In genomic region chr16:10821387-10821786, GRCm38 (mm10) we compare ENCODE assay signal across 21 mouse cellular contexts. TPM values are rescaled to one million over a fixed set of nuclear protein-coding genes. Genes with fewer than 3 reads are reported as not detected.
A peak's percentile ranks its signal among the peaks of the same experiment; 100 is the strongest.
DNase-seq lines count a peak whose midpoint lies in the region; ATAC-seq and TF ChIP-seq lines count a peak whose summit lies in the region.
"Had no signal": no experiment of that assay in that cellular context is flagged by ENCODE, and none has a peak within 500 bp of the region (broad histone marks: within the 10 kb centered on the region; RNA-seq: fewer than 3 reads in every experiment).

No protein-coding gene starts in this region.

- no peaks in the 10 kb centered on the region for H3K36me3 ChIP-seq in heart, embryonic 16.5 days (ENCODE audit: control insufficient read depth, insufficient read depth)
- H3K36me3 ChIP-seq in limb, embryonic 11.5 days (ENCODE audit: control insufficient read depth, insufficient read depth, low read length), result no peaks in the 10 kb centered on the region
- no peaks in the 10 kb centered on the region for H3K36me3 ChIP-seq in stomach, postnatal 0 days (ENCODE audit: control insufficient read depth, insufficient read depth, low read length)
- H3K36me3 ChIP-seq: midbrain, embryonic 13.5 days had no signal

- H3K4me1 ChIP-seq in heart, embryonic 16.5 days (ENCODE audit: control insufficient read depth, insufficient read depth, low read length), result no peaks in the 10 kb centered on the region
- no peaks in the 10 kb centered on the region for H3K4me1 ChIP-seq in limb, embryonic 11.5 days (ENCODE audit: control insufficient read depth, insufficient read depth, low read length)
- H3K4me1 ChIP-seq in stomach, postnatal 0 days (replicated peaks; ENCODE audit: control insufficient read depth, insufficient read depth), result no peaks in the 10 kb centered on the region
- H3K4me1 ChIP-seq: forebrain, embryonic 13.5 days; midbrain, embryonic 13.5 days had no signal

- no peak for TF ChIP-seq CTCF in stomach, postnatal 0 days (IDR thresholded peaks at IDR 0.05; ENCODE audit: low read depth)

- intact Hi-C loops in left cerebral cortex, postnatal 25 days (cut with DNase I), result no loop called here

- no peaks in the 10 kb centered on the region for H3K27me3 ChIP-seq in heart, embryonic 16.5 days (ENCODE audit: control insufficient read depth, insufficient read depth, low read length)
- H3K27me3 ChIP-seq in limb, embryonic 11.5 days (ENCODE audit: control insufficient read depth, insufficient read depth, low read length), result no peaks in the 10 kb centered on the region
- H3K27me3 ChIP-seq in stomach, postnatal 0 days (ENCODE audit: control insufficient read depth, insufficient read depth, low read length), result no peaks in the 10 kb centered on the region
- H3K27me3 ChIP-seq: forebrain, embryonic 13.5 days; midbrain, embryonic 13.5 days had no signal

- no peak overlapping the region for H3K4me2 ChIP-seq in heart, embryonic 16.5 days (ENCODE audit: low read depth, low read length)
- no peak overlapping the region for H3K4me2 ChIP-seq in limb, embryonic 11.5 days (ENCODE audit: low read depth, severe bottlenecking)
- H3K4me2 ChIP-seq in stomach, postnatal 0 days (replicated peaks; ENCODE audit: low read depth), result no peak overlapping the region
- H3K4me2 ChIP-seq: forebrain, embryonic 13.5 days; midbrain, embryonic 13.5 days had no signal

- TF ChIP-seq EP300 in stomach, postnatal 0 days (optimal IDR thresholded peaks at IDR 0.05), result no peak

- no peak overlapping the region for H3K4me3 ChIP-seq in heart, embryonic 16.5 days (ENCODE audit: low read length)
- no peak overlapping the region for H3K4me3 ChIP-seq in limb, embryonic 11.5 days (ENCODE audit: low read depth, low read length)
- no peak overlapping the region for H3K4me3 ChIP-seq in stomach, postnatal 0 days (ENCODE audit: low read depth, low read length)
- H3K4me3 ChIP-seq: forebrain, embryonic 13.5 days; midbrain, embryonic 13.5 days; myocyte had no signal

- ATAC-seq in heart, embryonic 16.5 days (replicated peaks; ENCODE audit: extremely low read depth, insufficient read depth, low FRiP score), result 0 out of 2 replicates have a peak, but pooled peaks have one; percentile 32
- ATAC-seq in limb, embryonic 11.5 days (ENCODE audit: insufficient number of reproducible peaks, low FRiP score, low TSS enrichment, low read depth), result 0 out of 2 replicates have a peak, but pooled peaks have one; percentile 21
- no peak for ATAC-seq in stomach, postnatal 0 days (ENCODE audit: low FRiP score, low TSS enrichment)
- ATAC-seq: forebrain, embryonic 13.5 days; inflammation-experienced regulatory T-cells, adult 6 months; midbrain, embryonic 13.5 days had no signal

- WGBS in heart, embryonic 16.5 days, result 54% methylated on average over 4 of the region's 4 CpGs
- WGBS in limb, embryonic 11.5 days, result 68% methylated on average over 4 of the region's 4 CpGs
- 45% methylated on average over 4 of the region's 4 CpGs for WGBS in stomach, postnatal 0 days

- H3K27ac ChIP-seq in heart, embryonic 16.5 days (ENCODE audit: low read length), result 0 out of 2 replicates have a peak overlapping the region, but pooled peaks have one; percentile 52
- H3K27ac ChIP-seq in limb, embryonic 11.5 days (replicated peaks; ENCODE audit: low read depth, low read length), result no peak overlapping the region
- H3K27ac ChIP-seq in stomach, postnatal 0 days (replicated peaks), result 0 out of 2 replicates have a peak overlapping the region, but pooled peaks have one; percentile 13
- H3K27ac ChIP-seq: forebrain, embryonic 13.5 days; midbrain, embryonic 13.5 days had no signal

- H3K9ac ChIP-seq in heart, embryonic 16.5 days (ENCODE audit: low read length), result no peak overlapping the region
- H3K9ac ChIP-seq in limb, embryonic 11.5 days (ENCODE audit: low read length), result no peak overlapping the region
- H3K9ac ChIP-seq in stomach, postnatal 0 days (ENCODE audit: low read length), result no peak overlapping the region
- H3K9ac ChIP-seq: forebrain, embryonic 13.5 days; midbrain, embryonic 13.5 days had no signal

- DNase-seq in heart, postnatal 4 days, result no peak
- DNase-seq in kidney, postnatal 4 days, result peak; percentile 38 to 56
- DNase-seq in kidney, adult 11 months, result no peak
- DNase-seq in limb, embryonic 11.5 days (ENCODE audit: low spot score), result no peak
- no peak for DNase-seq in stomach, postnatal 0 days (ENCODE audit: low spot score)
- DNase-seq in left cerebral cortex, postnatal 25 days (ENCODE audit: low spot score in 2 of 2), result no peak
- DNase-seq: adrenal gland, postnatal 10 days; cerebellum, adult 8-10 months; left cerebral cortex, postnatal 4 days had no signal

- no peaks in the 10 kb centered on the region; the same call in 1 of the 2 replicates for H3K9me3 ChIP-seq in heart, embryonic 16.5 days (replicated peaks; ENCODE audit: control insufficient read depth, low read length)
- H3K9me3 ChIP-seq in limb, embryonic 11.5 days (ENCODE audit: control insufficient read depth, low read length), result no peaks in the 10 kb centered on the region
- H3K9me3 ChIP-seq in stomach, postnatal 0 days (ENCODE audit: control insufficient read depth, low read length), result no peaks in the 10 kb centered on the region
- H3K9me3 ChIP-seq: forebrain, embryonic 13.5 days; midbrain, embryonic 13.5 days had no signal

RNA-seq across cellular contexts. Expression of gene Gm11172, which starts 8.7 kb away (rescaled TPM):
- not detected in 2 replicates for polyA plus RNA-seq in heart, embryonic 16.5 days (2015; fragmentation: Nextera tagmentation; extraction: Ambion mirVana)
- total RNA-seq in heart, postnatal 4 days (2021), result not detected
- not detected in 2 replicates for polyA plus RNA-seq in limb, embryonic 11.5 days (2014; fragmentation: Nextera tagmentation; extraction: Ambion mirVana)
- not detected in 2 replicates for polyA plus RNA-seq in stomach, postnatal 0 days (2015; fragmentation: Nextera tagmentation; extraction: Ambion mirVana)
- total RNA-seq in left cerebral cortex, postnatal 25 days (2021), result not detected
- total RNA-seq: adrenal gland, postnatal 10 days; gastrocnemius, postnatal 4 days; layer of hippocampus, postnatal 14 days; left cerebral cortex, postnatal 4 days; MEL had no signal
- polyA plus RNA-seq: forebrain, embryonic 13.5 days; hindbrain, embryonic 11.5 days; inflammation-experienced regulatory T-cells, adult 6 months; liver, embryonic 16.5 days; midbrain, embryonic 13.5 days; myocyte; testis, adult 2 months; urinary bladder, adult 2 months had no signal

RNA-seq across cellular contexts. Expression of gene Rmi2, which starts 13.5 kb away (rescaled TPM):
- 2.8 and 3.0 TPM in 2 replicates for polyA plus RNA-seq in heart, embryonic 16.5 days (2015; fragmentation: Nextera tagmentation; extraction: Ambion mirVana)
- total RNA-seq in heart, postnatal 4 days (2021), result 1 to 10 TPM; 5.1 to 5.5 TPM
- polyA plus RNA-seq in limb, embryonic 11.5 days (2014; fragmentation: Nextera tagmentation; extraction: Ambion mirVana), result 4.3 and 4.7 TPM in 2 replicates
- 0.76 and 1.1 TPM in 2 replicates for polyA plus RNA-seq in stomach, postnatal 0 days (2015; fragmentation: Nextera tagmentation; extraction: Ambion mirVana)
- total RNA-seq in left cerebral cortex, postnatal 25 days (2021), result under 1 TPM; 0.09 to 0.55 TPM

RNA-seq across cellular contexts. Expression of gene Prm1, which starts 15.7 kb away (rescaled TPM):
- 0.36 and 0.58 TPM in 2 replicates for polyA plus RNA-seq in heart, embryonic 16.5 days (2015; fragmentation: Nextera tagmentation; extraction: Ambion mirVana)
- not detected for total RNA-seq in heart, postnatal 4 days (2021)
- polyA plus RNA-seq in limb, embryonic 11.5 days (2014; fragmentation: Nextera tagmentation; extraction: Ambion mirVana), result not detected in 2 replicates
- polyA plus RNA-seq in stomach, postnatal 0 days (2015; fragmentation: Nextera tagmentation; extraction: Ambion mirVana), result 0.23 TPM in 1 of 2 replicates, not detected in the other
- not detected for total RNA-seq in left cerebral cortex, postnatal 25 days (2021)
- total RNA-seq: adrenal gland, postnatal 10 days; gastrocnemius, postnatal 4 days; layer of hippocampus, postnatal 14 days; left cerebral cortex, postnatal 4 days; MEL had no signal
- polyA plus RNA-seq: forebrain, embryonic 13.5 days; hindbrain, embryonic 11.5 days; liver, embryonic 16.5 days; midbrain, embryonic 13.5 days; myocyte; urinary bladder, adult 2 months had no signal

RNA-seq across cellular contexts. Expression of gene Prm2, which starts 25.5 kb away (rescaled TPM):
- not detected in 2 replicates for polyA plus RNA-seq in heart, embryonic 16.5 days (2015; fragmentation: Nextera tagmentation; extraction: Ambion mirVana)
- total RNA-seq in heart, postnatal 4 days (2021), result not detected
- polyA plus RNA-seq in limb, embryonic 11.5 days (2014; fragmentation: Nextera tagmentation; extraction: Ambion mirVana), result not detected in 2 replicates
- not detected in 2 replicates for polyA plus RNA-seq in stomach, postnatal 0 days (2015; fragmentation: Nextera tagmentation; extraction: Ambion mirVana)
- total RNA-seq in left cerebral cortex, postnatal 25 days (2021), result not detected
- total RNA-seq: adrenal gland, postnatal 10 days; gastrocnemius, postnatal 4 days; layer of hippocampus, postnatal 14 days; left cerebral cortex, postnatal 4 days; MEL had no signal
- polyA plus RNA-seq: forebrain, embryonic 13.5 days; hindbrain, embryonic 11.5 days; inflammation-experienced regulatory T-cells, adult 6 months; liver, embryonic 16.5 days; midbrain, embryonic 13.5 days; myocyte; urinary bladder, adult 2 months had no signal

RNA-seq across cellular contexts. Expression of gene Prm3, which starts 30.7 kb away (rescaled TPM):
- polyA plus RNA-seq in heart, embryonic 16.5 days (2015; fragmentation: Nextera tagmentation; extraction: Ambion mirVana), result not detected in 2 replicates
- not detected for total RNA-seq in heart, postnatal 4 days (2021)
- polyA plus RNA-seq in limb, embryonic 11.5 days (2014; fragmentation: Nextera tagmentation; extraction: Ambion mirVana), result not detected in 2 replicates
- polyA plus RNA-seq in stomach, postnatal 0 days (2015; fragmentation: Nextera tagmentation; extraction: Ambion mirVana), result not detected in 2 replicates
- not detected for total RNA-seq in left cerebral cortex, postnatal 25 days (2021)
- total RNA-seq: adrenal gland, postnatal 10 days; gastrocnemius, postnatal 4 days; layer of hippocampus, postnatal 14 days; left cerebral cortex, postnatal 4 days; MEL had no signal
- polyA plus RNA-seq: forebrain, embryonic 13.5 days; hindbrain, embryonic 11.5 days; inflammation-experienced regulatory T-cells, adult 6 months; liver, embryonic 16.5 days; midbrain, embryonic 13.5 days; myocyte; urinary bladder, adult 2 months had no signal

Comparison
In these comparisons a context has a peak if more than half of its experiments do, and no peak if none do; other contexts are left out.
1. DNase-seq: peak in kidney, postnatal 4 days (2 of 2); none in heart, postnatal 4 days (single experiment), kidney, adult 11 months (single experiment), limb, embryonic 11.5 days (single experiment), stomach, postnatal 0 days (single experiment) and left cerebral cortex, postnatal 25 days (0 of 2).